Mouse (Mus musculus): ENCODE measurements around the gene Pet100. TPM values are rescaled to one million over a fixed set of nuclear protein-coding genes. Genes with fewer than 3 reads are reported as not detected.

Pet100 gene
- polyA plus RNA-seq (2014; fragmentation: Illumina TruSeq; extraction: RNeasy Lipid Tissue Mini Kit (QIAGEN cat#74804); ENCODE audit: low replicate concordance): 4.4 TPM

GRCm38 (mm10) chr8:3621199-3621970 lies at the start of gene Pet100, which contains the start of gene Xab2:
Gene Pet100 (plus strand): TSS chr8:3621548.
Gene Xab2 (minus strand): TSS chr8:3621316.

GRCm38 (mm10) chr8:3586993-3587390 lies 34.4 kb upstream of the Pet100 start, which contains the start of gene Camsap3:
Gene Camsap3 (plus strand): TSS chr8:3587293.

GRCm38 (mm10) chr8:3625445-3625844 lies 4.1 kb downstream of the Pet100 start, which contains the start of gene Pcp2:
Gene Pcp2 (minus strand): TSS chr8:3625545.

GRCm38 (mm10) chr8:3630647-3631477 lies 9.5 kb downstream of the Pet100 start, which contains the start of gene Stxbp2:
Gene Stxbp2 (plus strand): TSS chr8:3630955.

GRCm38 (mm10) chr8:3655526-3655925 lies 34.2 kb downstream of the Pet100 start, which contains the start of gene Retn:
Gene Retn (plus strand): TSS chr8:3655770.

GRCm38 (mm10) chr8:3665507-3665906 lies 44.2 kb downstream of the Pet100 start, which contains the start of gene Mcemp1:
Gene Mcemp1 (plus strand): TSS chr8:3665754.

GRCm38 (mm10) chr8:3671980-3672491 lies 50.7 kb downstream of the Pet100 start, which contains the start of gene Fcor:
Gene Fcor (minus strand): TSS chr8:3672362.

Other genes with a start within 250 kb of the Pet100 start
- gene Arhgef18, start 228.5 kb upstream of the Pet100 start, polyA plus RNA-seq (2014; fragmentation: Illumina TruSeq; extraction: RNeasy Lipid Tissue Mini Kit (QIAGEN cat#74804); ENCODE audit: low replicate concordance): 5.2 TPM
- 1.3 TPM for gene Pex11g, start 153.9 kb upstream of the Pet100 start, polyA plus RNA-seq (2014; fragmentation: Illumina TruSeq; extraction: RNeasy Lipid Tissue Mini Kit (QIAGEN cat#74804); ENCODE audit: low replicate concordance)
- not detected for gene Tex45, start 150.7 kb upstream of the Pet100 start, polyA plus RNA-seq (2014; fragmentation: Illumina TruSeq; extraction: RNeasy Lipid Tissue Mini Kit (QIAGEN cat#74804); ENCODE audit: low replicate concordance)
- gene Zfp358, start 128.4 kb upstream of the Pet100 start, polyA plus RNA-seq (2014; fragmentation: Illumina TruSeq; extraction: RNeasy Lipid Tissue Mini Kit (QIAGEN cat#74804); ENCODE audit: low replicate concordance): 0.52 TPM
- 16.9 TPM for gene Mcoln1, start 121.1 kb upstream of the Pet100 start, polyA plus RNA-seq (2014; fragmentation: Illumina TruSeq; extraction: RNeasy Lipid Tissue Mini Kit (QIAGEN cat#74804); ENCODE audit: low replicate concordance)
- 14.2 TPM for gene Pnpla6, start 106.2 kb upstream of the Pet100 start, polyA plus RNA-seq (2014; fragmentation: Illumina TruSeq; extraction: RNeasy Lipid Tissue Mini Kit (QIAGEN cat#74804); ENCODE audit: low replicate concordance)
- 1.4 TPM for gene C330021F23Rik, start 53.6 kb upstream of the Pet100 start, polyA plus RNA-seq (2014; fragmentation: Illumina TruSeq; extraction: RNeasy Lipid Tissue Mini Kit (QIAGEN cat#74804); ENCODE audit: low replicate concordance)
- gene Camsap3, start 34.3 kb upstream of the Pet100 start, polyA plus RNA-seq (2014; fragmentation: Illumina TruSeq; extraction: RNeasy Lipid Tissue Mini Kit (QIAGEN cat#74804); ENCODE audit: low replicate concordance): 2.7 TPM
- 0.19 TPM for gene Xab2, start 232 bp upstream of the Pet100 start, polyA plus RNA-seq (2014; fragmentation: Illumina TruSeq; extraction: RNeasy Lipid Tissue Mini Kit (QIAGEN cat#74804); ENCODE audit: low replicate concordance)
- not detected for gene Pcp2, start 4.0 kb downstream of the Pet100 start, polyA plus RNA-seq (2014; fragmentation: Illumina TruSeq; extraction: RNeasy Lipid Tissue Mini Kit (QIAGEN cat#74804); ENCODE audit: low replicate concordance)
- gene Stxbp2, start 9.4 kb downstream of the Pet100 start, polyA plus RNA-seq (2014; fragmentation: Illumina TruSeq; extraction: RNeasy Lipid Tissue Mini Kit (QIAGEN cat#74804); ENCODE audit: low replicate concordance): 46.8 TPM
- gene Retn, start 34.2 kb downstream of the Pet100 start, polyA plus RNA-seq (2014; fragmentation: Illumina TruSeq; extraction: RNeasy Lipid Tissue Mini Kit (QIAGEN cat#74804); ENCODE audit: low replicate concordance): 3.1 TPM
- not detected for gene Mcemp1, start 44.2 kb downstream of the Pet100 start, polyA plus RNA-seq (2014; fragmentation: Illumina TruSeq; extraction: RNeasy Lipid Tissue Mini Kit (QIAGEN cat#74804); ENCODE audit: low replicate concordance)
- not detected for gene Fcor, start 50.8 kb downstream of the Pet100 start, polyA plus RNA-seq (2014; fragmentation: Illumina TruSeq; extraction: RNeasy Lipid Tissue Mini Kit (QIAGEN cat#74804); ENCODE audit: low replicate concordance)
- 4.5 TPM for gene Trappc5, start 54.8 kb downstream of the Pet100 start, polyA plus RNA-seq (2014; fragmentation: Illumina TruSeq; extraction: RNeasy Lipid Tissue Mini Kit (QIAGEN cat#74804); ENCODE audit: low replicate concordance)
- gene Fcer2a, start 72.6 kb downstream of the Pet100 start, polyA plus RNA-seq (2014; fragmentation: Illumina TruSeq; extraction: RNeasy Lipid Tissue Mini Kit (QIAGEN cat#74804); ENCODE audit: low replicate concordance): 0.85 TPM
- gene Clec4g, start 99.1 kb downstream of the Pet100 start, polyA plus RNA-seq (2014; fragmentation: Illumina TruSeq; extraction: RNeasy Lipid Tissue Mini Kit (QIAGEN cat#74804); ENCODE audit: low replicate concordance): not detected
- 15.9 TPM for gene Cd209a, start 127.4 kb downstream of the Pet100 start, polyA plus RNA-seq (2014; fragmentation: Illumina TruSeq; extraction: RNeasy Lipid Tissue Mini Kit (QIAGEN cat#74804); ENCODE audit: low replicate concordance)
- gene Cd209e, start 232.8 kb downstream of the Pet100 start, polyA plus RNA-seq (2014; fragmentation: Illumina TruSeq; extraction: RNeasy Lipid Tissue Mini Kit (QIAGEN cat#74804); ENCODE audit: low replicate concordance): 0.37 TPM

All from small intestine, adult 10 weeks (tissue).